Mouse (Mus musculus): ENCODE measurements at regions not wholly inside any gene's neighbourhood (a gene's known extent, or its start where the extent isn't known, plus 50 kb on each side); places are given as distances from the start of the nearest gene placed in this dataset.

- no peak for TF ChIP-seq EP300 (IDR thresholded peaks at IDR 0.05; ENCODE audit: insufficient read depth, low read depth, low read length)
- TF ChIP-seq POLR2A (IDR thresholded peaks at IDR 0.05; ENCODE audit: insufficient read depth, low read length) = no peak
Observed at GRCm38 (mm10) chr9:43480826-43481591, 170.4 kb downstream of the Trim29 start.
